Mouse (Mus musculus) myocyte (in vitro differentiated cells): ENCODE results near the gene Ampd3.

Experiments
- CEBPB ChIP-seq: IDR thresholded peaks from 2 replicates; pipeline ENCODE4 v1.6.1; 2011; ENCODE audit warnings: mild to moderate bottlenecking, moderate library complexity; ENCODE audit not compliant: poor library complexity, insufficient read depth, severe bottlenecking
- E2F4 ChIP-seq: IDR thresholded peaks from one replicate; pipeline ENCODE4 v1.6.1; 2011; ENCODE audit warnings: mild to moderate bottlenecking, control low read depth, moderate library complexity; ENCODE audit not compliant: insufficient read depth
- MAX ChIP-seq: IDR thresholded peaks from one replicate; pipeline ENCODE4 v1.6.1; 2011; ENCODE audit warnings: low read depth, mild to moderate bottlenecking, control low read depth
- MYOD1 ChIP-seq, 3 experiments: IDR thresholded peaks; one replicate each; pipeline ENCODE4 v1.6.1; 2011; ENCODE audit warnings: control low read depth in 2 of 3, low read depth in 2 of 3, mild to moderate bottlenecking in 2 of 3, moderate library complexity in 1 of 3; ENCODE audit not compliant: insufficient read length in 2 of 3, control insufficient read depth in 1 of 3
- MYOG ChIP-seq, 3 experiments: IDR thresholded peaks; one replicate each; pipeline ENCODE4 v1.6.1; 2011; ENCODE audit warnings: control low read depth in 2 of 3, low read depth in 2 of 3, mild to moderate bottlenecking in 2 of 3; ENCODE audit not compliant: insufficient read length in 2 of 3, control insufficient read depth in 1 of 3, insufficient read depth in 1 of 3
- POLR2A ChIP-seq: IDR thresholded peaks from one replicate; pipeline ENCODE4 v1.6.1; 2011; ENCODE audit warnings: low read depth, mild to moderate bottlenecking, control low read depth, moderate library complexity; ENCODE audit not compliant: insufficient read length
- POLR2AphosphoS2 ChIP-seq: IDR thresholded peaks from one replicate; pipeline ENCODE4 v1.6.1; 2011; ENCODE audit warnings: low read depth, control low read depth; ENCODE audit not compliant: insufficient read length
- REST ChIP-seq: IDR thresholded peaks from one replicate; pipeline ENCODE4 v1.6.1; 2011; ENCODE audit warnings: mild to moderate bottlenecking, control low read depth, moderate library complexity; ENCODE audit not compliant: insufficient read depth, insufficient read length
- SRF ChIP-seq: IDR thresholded peaks from one replicate; pipeline ENCODE4 v1.6.1; 2011; ENCODE audit warnings: low read depth; ENCODE audit not compliant: control insufficient read depth, insufficient read length
- TCF12 ChIP-seq: IDR thresholded peaks from one replicate; pipeline ENCODE4 v1.6.1; 2011; ENCODE audit warnings: mild to moderate bottlenecking, control low read depth; ENCODE audit not compliant: poor library complexity, insufficient read depth, severe bottlenecking
- TCF3 ChIP-seq: IDR thresholded peaks from one replicate; pipeline ENCODE4 v1.6.1; 2011; ENCODE audit warnings: low read depth, control low read depth; ENCODE audit not compliant: insufficient read length
- USF1 ChIP-seq: IDR thresholded peaks from one replicate; pipeline ENCODE4 v1.6.1; 2011; ENCODE audit warnings: low read depth, mild to moderate bottlenecking, control low read depth, moderate library complexity

GRCm38 (mm10) chr7:110803131-110803530 is 35.1 kb downstream of the Ampd3 start:
- TF ChIP-seq POLR2A (no peak), POLR2AphosphoS2 (no peak), TCF12 (no peak), MYOG (IDR thresholded peaks at IDR 0.05; ENCODE audit: control insufficient read depth in 1 of 3, insufficient read depth in 1 of 3, insufficient read length in 2 of 3, low read depth in 2 of 3) (no peak), USF1 (no peak), SRF (no peak), MYOD1 (IDR thresholded peaks at IDR 0.05; ENCODE audit: control insufficient read depth in 1 of 3, insufficient read length in 2 of 3, low read depth in 2 of 3) (no peak), E2F4 (no peak), MAX (no peak), REST (no peak), CEBPB (no peak), TCF3 (no peak)
